Mouse (Mus musculus): ENCODE results near the gene Tab2. TPM values are rescaled to one million over a fixed set of nuclear protein-coding genes. Genes with fewer than 3 reads are reported as not detected.
"Not testable (repeated sequence)": the region's sequence is repeated elsewhere in the genome, so short reads cannot be mapped to it uniquely, and the experiment has no call there.

Tab2 gene
- polyA plus RNA-seq, 1 experiment, result 35.7 TPM

GRCm38 (mm10) chr10:7888256-7888868 is 67.7 kb downstream of the Tab2 start:
- no peak for DNase-seq (ENCODE audit: low spot score)

GRCm38 (mm10) chr10:7883524-7883923 is 72.5 kb downstream of the Tab2 start:
- DNase-seq (ENCODE audit: low spot score), result peak; percentile 47

GRCm38 (mm10) chr10:7881971-7882370 is 74.1 kb downstream of the Tab2 start:
- DNase-seq (ENCODE audit: low spot score), result no peak

GRCm38 (mm10) chr10:7880283-7880682 is 75.7 kb downstream of the Tab2 start:
- DNase-seq (ENCODE audit: low spot score), result not testable (repeated sequence)

GRCm38 (mm10) chr10:7874194-7874593 is 81.8 kb downstream of the Tab2 start:
- no peak for DNase-seq (ENCODE audit: low spot score)

GRCm38 (mm10) chr10:7871381-7872020 is 84.5 kb downstream of the Tab2 start:
- no peak for DNase-seq (ENCODE audit: low spot score)

GRCm38 (mm10) chr10:7870571-7871315 is 85.3 kb downstream of the Tab2 start:
- DNase-seq (ENCODE audit: low spot score), result no peak

- no peak for DNase-seq (ENCODE audit: low spot score)
These were observed 86.3 kb downstream of the Tab2 start for GRCm38 (mm10) chr10:7869746-7870145.

GRCm38 (mm10) chr10:7867666-7868030 is 88.4 kb downstream of the Tab2 start:
- DNase-seq (ENCODE audit: low spot score), result no peak

- DNase-seq (ENCODE audit: low spot score), result no peak
These were observed 89.0 kb downstream of the Tab2 start for GRCm38 (mm10) chr10:7866762-7867665.

- no peak for DNase-seq (ENCODE audit: low spot score)
These were observed 91.2 kb downstream of the Tab2 start for GRCm38 (mm10) chr10:7864806-7865205.

GRCm38 (mm10) chr10:7864184-7864583 is 91.8 kb downstream of the Tab2 start:
- DNase-seq (ENCODE audit: low spot score), result no peak

- no peak for DNase-seq (ENCODE audit: low spot score)
These were observed 92.6 kb downstream of the Tab2 start for GRCm38 (mm10) chr10:7863411-7863810.

GRCm38 (mm10) chr10:7861937-7862657 is 93.9 kb downstream of the Tab2 start:
- DNase-seq (ENCODE audit: low spot score), result no peak

GRCm38 (mm10) chr10:7861259-7861936 is 94.6 kb downstream of the Tab2 start:
- no peak for DNase-seq (ENCODE audit: low spot score)

GRCm38 (mm10) chr10:7860494-7860893 is 95.5 kb downstream of the Tab2 start:
- no peak for DNase-seq (ENCODE audit: low spot score)

Data from urinary bladder, adult 2 months (tissue).